Mouse (Mus musculus) limb, embryonic 10.5 days (tissue): Measurements from ENCODE around the gene Adcy7. TPM values are rescaled to one million over a fixed set of nuclear protein-coding genes. Genes with fewer than 3 reads are reported as not detected.

ENCODE experiments used
- DNase-seq: peaks from one replicate; pipeline ENCODE4 v3.0.0-alpha.2; 2017; ENCODE audit warnings: low spot score
- H3K27ac ChIP-seq: fragments of 300-500 bp; sonication (generic); 2 replicates; pipeline ENCODE4 v1.5.1; 2016; ENCODE audit warnings: mild to moderate bottlenecking
- H3K27me3 ChIP-seq: fragments of 300-500 bp; sonication (generic); 2 replicates; pipeline ENCODE4 v1.6.1; 2016; ENCODE audit warnings: low read depth, mild to moderate bottlenecking; ENCODE audit not compliant: poor library complexity, severe bottlenecking
- H3K36me3 ChIP-seq: fragments of 300-500 bp; sonication (generic); 2 replicates; pipeline ENCODE4 v1.6.1; 2016; ENCODE audit warnings: mild to moderate bottlenecking, moderate library complexity
- H3K4me1 ChIP-seq: fragments of 300-500 bp; sonication (generic); 2 replicates; pipeline ENCODE4 v1.6.1; 2016
- H3K4me3 ChIP-seq: fragments of 300-500 bp; sonication (generic); 2 replicates; pipeline ENCODE4 v1.5.1; 2016; ENCODE audit warnings: mild to moderate bottlenecking, moderate library complexity
- H3K9me3 ChIP-seq: fragments of 300-500 bp; sonication (generic); replicated peaks from 2 replicates; pipeline ENCODE4 v1.6.1; 2016; ENCODE audit warnings: mild to moderate bottlenecking
- WGBS: fragments of 180-500 bp; shearing (Covaris S2); methylation state at CpG from one replicate; pipeline ENCODE4 v1.1.7; 2016; 5-methylcytosine and 5-hydroxymethylcytosine counted together
- polyA plus RNA-seq: library from polyadenylated mRNA; unstranded; fragments of >200 nt; fragmentation: Nextera tagmentation; extraction: Ambion mirVana; gene quantifications from 2 replicates; pipeline ENCODE4 v1.2.1, GENCODE M21; 2016

The Adcy7 gene
- polyA plus RNA-seq, 1 experiment from 2014 or later = 2.2 TPM

DNA sequence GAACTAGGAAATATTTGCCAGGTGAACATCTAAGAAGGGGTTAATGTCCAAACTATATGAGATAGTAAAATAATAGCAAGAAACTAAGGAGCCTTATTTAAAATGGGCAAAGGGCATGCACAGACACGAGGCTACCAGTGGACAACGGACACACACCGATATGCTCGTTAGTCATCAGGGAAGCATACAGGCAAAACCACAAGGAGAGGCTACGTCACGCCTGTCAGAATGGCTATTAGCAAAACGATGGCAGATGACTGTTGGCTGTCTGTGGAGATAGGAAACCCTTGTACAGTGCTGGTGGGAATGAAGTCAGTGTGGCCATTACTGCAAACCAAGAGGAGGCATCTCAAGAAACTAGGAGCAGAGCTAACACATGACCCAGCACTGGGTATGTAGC is 8.7 kb downstream of the Adcy7 start:
- Histone ChIP-seq H3K4me3 (no peak overlapping the region), H3K27me3 (no peaks in the 10 kb centered on the region), H3K27ac (no peak overlapping the region), H3K9me3 (no peaks in the 10 kb centered on the region), H3K36me3 (no peaks in the 10 kb centered on the region), H3K4me1 (peaks cover 37% of the 10 kb centered on the region)
- 76% methylated on average over 7 of the region's 7 CpGs for WGBS
- DNase-seq = no peak

GRCm38 (mm10) chr8:88282684-88283083 is 10.5 kb downstream of the Adcy7 start:
- 10% methylated on average over 8 of the region's 8 CpGs for WGBS

GRCm38 (mm10) chr8:88283243-88284115 is 11.3 kb downstream of the Adcy7 start:
- no peak for DNase-seq
- Histone ChIP-seq H3K27ac (peak overlapping the region; percentile 65), H3K36me3 (no peaks in the 10 kb centered on the region), H3K9me3 (no peaks in the 10 kb centered on the region), H3K27me3 (no peaks in the 10 kb centered on the region), H3K4me1 (peaks cover 44% of the 10 kb centered on the region), H3K4me3 (no peak overlapping the region)
- WGBS = 73% methylated on average over 13 of the region's 13 CpGs

More at GRCm38 (mm10) chr8:88282684-88283083, 10.5 kb downstream of the Adcy7 start:
- DNase-seq = peak; percentile 73
- H3K4me3 ChIP-seq = no peak overlapping the region
- H3K27me3 ChIP-seq = no peaks in the 10 kb centered on the region
- H3K4me1 ChIP-seq = peaks cover 40% of the 10 kb centered on the region
- H3K36me3 ChIP-seq = no peaks in the 10 kb centered on the region
- peak overlapping the region; percentile 65; the same call in 1 of the 2 replicates for H3K27ac ChIP-seq
- no peaks in the 10 kb centered on the region for H3K9me3 ChIP-seq

- H3K27ac ChIP-seq = no peak overlapping the region
- no peak for DNase-seq
These were observed 12.5 kb downstream of the Adcy7 start for GRCm38 (mm10) chr8:88284738-88285137.

GRCm38 (mm10) chr8:88285469-88286356 is 13.5 kb downstream of the Adcy7 start:
- H3K27ac ChIP-seq = peak overlapping the region; percentile 32; the same call in 1 of the 2 replicates
- no peak for DNase-seq
- 88% methylated on average over 8 of the region's 8 CpGs for WGBS
- H3K4me1 ChIP-seq = peaks cover 52% of the 10 kb centered on the region
- H3K4me3 ChIP-seq = no peak overlapping the region
- H3K27me3 ChIP-seq = no peaks in the 10 kb centered on the region
- no peaks in the 10 kb centered on the region for H3K36me3 ChIP-seq
- H3K9me3 ChIP-seq = no peaks in the 10 kb centered on the region

More at GRCm38 (mm10) chr8:88284738-88285137, 12.5 kb downstream of the Adcy7 start:
- no peaks in the 10 kb centered on the region for H3K36me3 ChIP-seq
- 53% methylated on average over 7 of the region's 7 CpGs for WGBS
- no peaks in the 10 kb centered on the region for H3K27me3 ChIP-seq
- H3K4me3 ChIP-seq = no peak overlapping the region
- no peaks in the 10 kb centered on the region for H3K9me3 ChIP-seq
- peaks cover 52% of the 10 kb centered on the region for H3K4me1 ChIP-seq

GRCm38 (mm10) chr8:88286421-88286960 is 14.3 kb downstream of the Adcy7 start:
- no peak for DNase-seq
- Histone ChIP-seq H3K36me3 (no peaks in the 10 kb centered on the region), H3K27me3 (no peaks in the 10 kb centered on the region), H3K27ac (no peak overlapping the region), H3K9me3 (no peaks in the 10 kb centered on the region), H3K4me3 (no peak overlapping the region), H3K4me1 (peaks cover 52% of the 10 kb centered on the region)
- WGBS = 91% methylated on average over 14 of the region's 14 CpGs

GRCm38 (mm10) chr8:88288622-88289242 is 16.5 kb downstream of the Adcy7 start:
- peaks cover 34% of the 10 kb centered on the region for H3K4me1 ChIP-seq
- H3K27ac ChIP-seq = peak overlapping the region; percentile 80
- H3K4me3 ChIP-seq = no peak overlapping the region
- 68% methylated on average over 12 of the region's 12 CpGs for WGBS
- H3K9me3 ChIP-seq = no peaks in the 10 kb centered on the region
- no peaks in the 10 kb centered on the region for H3K27me3 ChIP-seq
- DNase-seq = no peak
- no peaks in the 10 kb centered on the region for H3K36me3 ChIP-seq

DNA sequence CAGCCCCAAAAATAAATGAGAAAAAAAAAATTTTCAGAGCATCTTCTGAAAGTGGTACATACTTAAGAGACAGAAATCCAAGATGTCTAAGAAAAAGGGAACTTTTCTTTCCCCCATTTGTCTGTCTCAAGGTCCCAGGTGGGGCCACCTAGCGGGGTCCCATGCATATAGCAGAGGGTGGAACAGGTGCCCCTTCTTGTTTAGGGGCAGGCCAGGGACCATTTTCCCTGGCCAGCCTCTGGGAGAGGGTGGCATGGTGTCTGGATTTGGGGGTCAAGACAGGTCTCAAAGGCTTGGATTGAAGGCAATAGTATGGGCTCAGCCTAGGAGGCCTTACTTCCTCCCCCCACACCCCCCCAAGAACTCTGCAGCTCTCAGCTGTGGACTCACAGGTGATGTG is 17.7 kb downstream of the Adcy7 start:
- DNase-seq = no peak
- H3K27ac ChIP-seq = no peak overlapping the region
- H3K4me1 ChIP-seq = peaks cover 33% of the 10 kb centered on the region
- WGBS = 63% methylated on average over 1 of the region's 1 CpGs
- no peaks in the 10 kb centered on the region for H3K36me3 ChIP-seq
- H3K9me3 ChIP-seq = no peaks in the 10 kb centered on the region
- H3K4me3 ChIP-seq = no peak overlapping the region
- no peaks in the 10 kb centered on the region for H3K27me3 ChIP-seq

- Histone ChIP-seq H3K4me1 (peaks cover 27% of the 10 kb centered on the region), H3K9me3 (no peaks in the 10 kb centered on the region), H3K4me3 (no peak overlapping the region), H3K27me3 (no peaks in the 10 kb centered on the region), H3K36me3 (no peaks in the 10 kb centered on the region), H3K27ac (no peak overlapping the region)
- DNase-seq = no peak
- WGBS = 86% methylated on average over 13 of the region's 13 CpGs
These were observed 18.4 kb downstream of the Adcy7 start for GRCm38 (mm10) chr8:88290326-88291304.

DNA sequence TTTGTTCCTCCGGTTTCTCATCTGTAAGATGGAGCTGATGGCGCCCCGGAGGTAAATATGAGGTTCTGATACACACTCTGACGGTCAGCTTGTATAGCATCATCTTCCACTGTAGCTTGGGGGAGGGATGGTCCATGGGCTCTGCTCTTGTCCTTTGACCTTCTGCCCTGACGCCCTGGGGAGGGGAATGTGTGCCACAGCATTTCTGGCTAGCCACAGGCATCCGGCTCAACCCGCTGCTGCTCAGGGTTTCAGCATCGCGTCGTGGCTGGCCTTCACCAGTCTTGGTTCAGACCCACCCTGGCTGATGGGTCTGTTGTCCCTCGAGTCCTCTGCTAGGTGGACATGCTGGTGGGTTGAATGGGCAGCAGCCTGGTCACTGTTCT is 19.1 kb downstream of the Adcy7 start:
- Histone ChIP-seq H3K9me3 (no peaks in the 10 kb centered on the region), H3K4me1 (peaks cover 22% of the 10 kb centered on the region), H3K27ac (no peak overlapping the region), H3K4me3 (no peak overlapping the region), H3K36me3 (no peaks in the 10 kb centered on the region), H3K27me3 (no peaks in the 10 kb centered on the region)
- DNase-seq = no peak
- WGBS = 89% methylated on average over 11 of the region's 11 CpGs

- Histone ChIP-seq H3K27ac (no peak overlapping the region), H3K4me1 (peaks cover 26% of the 10 kb centered on the region), H3K27me3 (no peaks in the 10 kb centered on the region), H3K36me3 (no peaks in the 10 kb centered on the region), H3K9me3 (no peaks in the 10 kb centered on the region), H3K4me3 (no peak overlapping the region)
- 80% methylated on average over 3 of the region's 3 CpGs for WGBS
- DNase-seq = no peak
These were observed 20.7 kb downstream of the Adcy7 start for GRCm38 (mm10) chr8:88292926-88293325.
